22 mouse cellular contexts compared by ENCODE assay signal in genomic region chr7:103811223-103811845, GRCm38 (mm10). TPM values are rescaled to one million over a fixed set of nuclear protein-coding genes. Genes with fewer than 3 reads are reported as not detected.
DNase-seq lines count a peak whose midpoint lies in the region; ATAC-seq and TF ChIP-seq lines count a peak whose summit lies in the region.
"Had no signal": no experiment of that assay in that cellular context is flagged by ENCODE, and none has a peak within 500 bp of the region (broad histone marks: within the 10 kb centered on the region; RNA-seq: fewer than 3 reads in every experiment).

No protein-coding gene starts in this region.

- H3K27me3 ChIP-seq in stomach, embryonic 14.5 days (ENCODE audit: control insufficient read depth, insufficient read depth, low read length) = no peaks in the 10 kb centered on the region
- H3K27me3 ChIP-seq in stomach, postnatal 0 days (ENCODE audit: control insufficient read depth, insufficient read depth, low read length) = no peaks in the 10 kb centered on the region
- no peaks in the 10 kb centered on the region for H3K27me3 ChIP-seq in erythroblast, embryonic 14.5 days (ENCODE audit: control insufficient read depth)
- H3K27me3 ChIP-seq in liver, embryonic 15.5 days = no peaks in the 10 kb centered on the region
- H3K27me3 ChIP-seq in thymus, adult 2 months (ENCODE audit: control insufficient read depth, insufficient read depth, low read length) = no peaks in the 10 kb centered on the region
- H3K27me3 ChIP-seq: hindbrain, embryonic 15.5 days; midbrain, embryonic 13.5 days had no signal

- no peak overlapping the region for H3K4me3 ChIP-seq in stomach, embryonic 14.5 days (ENCODE audit: low read depth, low read length)
- H3K4me3 ChIP-seq in stomach, postnatal 0 days (ENCODE audit: low read depth, low read length) = no peak overlapping the region
- peak overlapping the region; percentile 64 for H3K4me3 ChIP-seq in erythroblast, embryonic 14.5 days (replicated peaks)
- peak overlapping the region; percentile 50 for H3K4me3 ChIP-seq in liver, embryonic 15.5 days (replicated peaks)
- no peak overlapping the region for H3K4me3 ChIP-seq in thymus, adult 2 months (ENCODE audit: control insufficient read depth, insufficient read depth, low read length)
- H3K4me3 ChIP-seq: hindbrain, embryonic 15.5 days; midbrain, embryonic 13.5 days had no signal

- no peaks in the 10 kb centered on the region for H3K36me3 ChIP-seq in stomach, embryonic 14.5 days (ENCODE audit: control insufficient read depth, insufficient read depth, low read length)
- H3K36me3 ChIP-seq in stomach, postnatal 0 days (ENCODE audit: control insufficient read depth, insufficient read depth, low read length) = no peaks in the 10 kb centered on the region
- peaks cover 36% of the 10 kb centered on the region for H3K36me3 ChIP-seq in erythroblast, embryonic 14.5 days (ENCODE audit: control insufficient read depth)
- H3K36me3 ChIP-seq in liver, embryonic 15.5 days (replicated peaks) = no peaks in the 10 kb centered on the region
- no peaks in the 10 kb centered on the region for H3K36me3 ChIP-seq in thymus, adult 2 months (ENCODE audit: control insufficient read depth, insufficient read depth, low read length)
- H3K36me3 ChIP-seq: hindbrain, embryonic 15.5 days; midbrain, embryonic 13.5 days had no signal

- TF ChIP-seq CTCF in stomach, postnatal 0 days (IDR thresholded peaks at IDR 0.05; ENCODE audit: low read depth) = no peak
- TF ChIP-seq CTCF in thymus, adult 2 months (IDR thresholded peaks at IDR 0.05; ENCODE audit: borderline replicate concordance, control insufficient read depth, extremely low read depth, insufficient read depth, low read length, poor library complexity) = no peak

- no peaks in the 10 kb centered on the region for H3K9me3 ChIP-seq in stomach, embryonic 14.5 days (ENCODE audit: control insufficient read depth, low read depth, low read length)
- H3K9me3 ChIP-seq in stomach, postnatal 0 days (ENCODE audit: control insufficient read depth, low read length) = no peaks in the 10 kb centered on the region
- no peaks in the 10 kb centered on the region for H3K9me3 ChIP-seq in erythroblast, embryonic 14.5 days (ENCODE audit: control insufficient read depth, low read length)
- no peaks in the 10 kb centered on the region for H3K9me3 ChIP-seq in liver, embryonic 15.5 days (replicated peaks)
- H3K9me3 ChIP-seq: hindbrain, embryonic 15.5 days; midbrain, embryonic 13.5 days had no signal

- DNase-seq in stomach, postnatal 0 days (ENCODE audit: low spot score) = no peak
- no peak for DNase-seq in urinary bladder, postnatal 36 days (ENCODE audit: low spot score in 2 of 2)
- no peak for DNase-seq in kidney, adult 8-10 months
- no peak for DNase-seq in thymus, adult 2 months
- DNase-seq: adrenal gland, adult 2 months; cerebellum, adult 11-12 months; forebrain, postnatal 0 days; gastrocnemius, postnatal 10 days; kidney, adult 18-20 months; layer of hippocampus, postnatal 36 days; left cerebral cortex, postnatal 4 days; lung, embryonic 14.5 days; right cerebral cortex, postnatal 25 days had no signal

- WGBS in stomach, embryonic 14.5 days = 86% methylated on average over 1 of the region's 1 CpGs
- WGBS in stomach, postnatal 0 days = 95% methylated on average over 1 of the region's 1 CpGs
- 50% methylated on average over 1 of the region's 1 CpGs for WGBS in liver, embryonic 15.5 days (ENCODE audit: insufficient replicate concordance)
- WGBS in thymus, adult 2 months = 87% methylated on average over 1 of the region's 1 CpGs

- peak; percentile 33; the same call in 1 of the 2 replicates for ATAC-seq in stomach, embryonic 14.5 days (ENCODE audit: insufficient number of reproducible peaks, insufficient read depth, low FRiP score, low read depth)
- no peak for ATAC-seq in stomach, postnatal 0 days (ENCODE audit: low FRiP score, low TSS enrichment)
- ATAC-seq in liver, embryonic 15.5 days (ENCODE audit: insufficient read depth) = peak; percentile 50
- ATAC-seq: forebrain, postnatal 0 days; midbrain, embryonic 13.5 days had no signal

- H3K4me1 ChIP-seq in stomach, embryonic 14.5 days (ENCODE audit: control insufficient read depth, insufficient read depth, low read length) = no peaks in the 10 kb centered on the region
- H3K4me1 ChIP-seq in stomach, postnatal 0 days (replicated peaks; ENCODE audit: control insufficient read depth, insufficient read depth) = no peaks in the 10 kb centered on the region
- peaks cover 67% of the 10 kb centered on the region for H3K4me1 ChIP-seq in erythroblast, embryonic 14.5 days (ENCODE audit: control insufficient read depth)
- H3K4me1 ChIP-seq in liver, embryonic 15.5 days (replicated peaks) = peaks cover 32% of the 10 kb centered on the region
- H3K4me1 ChIP-seq in thymus, adult 2 months (replicated peaks; ENCODE audit: control insufficient read depth, insufficient read depth, low read length) = no peaks in the 10 kb centered on the region
- H3K4me1 ChIP-seq: hindbrain, embryonic 15.5 days; midbrain, embryonic 13.5 days had no signal

- H3K9ac ChIP-seq in stomach, embryonic 14.5 days (replicated peaks; ENCODE audit: low read depth, low read length) = no peak overlapping the region
- H3K9ac ChIP-seq in stomach, postnatal 0 days (ENCODE audit: low read length) = no peak overlapping the region
- peak overlapping the region; percentile 22 for H3K9ac ChIP-seq in liver, embryonic 15.5 days
- H3K9ac ChIP-seq: forebrain, postnatal 0 days; hindbrain, embryonic 15.5 days; lung, embryonic 14.5 days; midbrain, embryonic 13.5 days had no signal

- no peak overlapping the region for H3K4me2 ChIP-seq in stomach, embryonic 14.5 days (replicated peaks; ENCODE audit: low read depth, low read length)
- H3K4me2 ChIP-seq in stomach, postnatal 0 days (replicated peaks; ENCODE audit: low read depth) = no peak overlapping the region
- peak overlapping the region; percentile 48 for H3K4me2 ChIP-seq in liver, embryonic 15.5 days
- H3K4me2 ChIP-seq: hindbrain, embryonic 15.5 days; lung, embryonic 14.5 days; midbrain, embryonic 13.5 days had no signal

- TF ChIP-seq EP300 in stomach, postnatal 0 days (optimal IDR thresholded peaks at IDR 0.05) = no peak

- TF ChIP-seq POLR2A in thymus, adult 2 months (IDR thresholded peaks at IDR 0.05; ENCODE audit: control insufficient read depth, extremely low read depth, insufficient read depth, low read length, poor library complexity) = no peak

- H3K27ac ChIP-seq in stomach, embryonic 14.5 days (ENCODE audit: low read length) = no peak overlapping the region
- H3K27ac ChIP-seq in stomach, postnatal 0 days (replicated peaks) = no peak overlapping the region
- peak overlapping the region; percentile 98 for H3K27ac ChIP-seq in liver, embryonic 15.5 days (replicated peaks)
- no peak overlapping the region for H3K27ac ChIP-seq in thymus, adult 2 months (ENCODE audit: control insufficient read depth, insufficient read depth, low read length)
- H3K27ac ChIP-seq: hindbrain, embryonic 15.5 days; macrophage; midbrain, embryonic 13.5 days had no signal

RNA-seq across cellular contexts. Expression of gene Hbb-bt, which starts 2.5 kb away (rescaled TPM):
- 1,564 and 1,619 TPM in 2 replicates for polyA plus RNA-seq in stomach, embryonic 14.5 days (2014; fragmentation: Nextera tagmentation; extraction: Ambion mirVana)
- polyA plus RNA-seq in stomach, postnatal 0 days (2015; fragmentation: Nextera tagmentation; extraction: Ambion mirVana) = 137 and 177 TPM in 2 replicates
- polyA plus RNA-seq in erythroblast, embryonic 14.5 days (2012) = 22,007 and 54,805 TPM in 2 replicates
- 48,050 and 52,773 TPM in 2 replicates for polyA plus RNA-seq in liver, embryonic 15.5 days (2015; fragmentation: Nextera tagmentation; extraction: Ambion mirVana)
- polyA plus RNA-seq in thymus, adult 2 months (2012; rRNA removed) = 168 and 261 TPM in 2 replicates
- polyA plus RNA-seq: macrophage had no signal

RNA-seq across cellular contexts. Expression of gene Hbb-bs, which starts 16.6 kb away (rescaled TPM):
- 3,670 and 3,888 TPM in 2 replicates for polyA plus RNA-seq in stomach, embryonic 14.5 days (2014; fragmentation: Nextera tagmentation; extraction: Ambion mirVana)
- 597 and 747 TPM in 2 replicates for polyA plus RNA-seq in stomach, postnatal 0 days (2015; fragmentation: Nextera tagmentation; extraction: Ambion mirVana)
- 263,491 and 269,873 TPM in 2 replicates for polyA plus RNA-seq in erythroblast, embryonic 14.5 days (2012)
- polyA plus RNA-seq in liver, embryonic 15.5 days (2015; fragmentation: Nextera tagmentation; extraction: Ambion mirVana) = 116,188 and 122,775 TPM in 2 replicates
- polyA plus RNA-seq in thymus, adult 2 months (2012; rRNA removed) = 1,784 and 2,649 TPM in 2 replicates
- polyA plus RNA-seq: macrophage had no signal

RNA-seq across cellular contexts. Expression of gene Olfr67, which starts 19.7 kb away (rescaled TPM):
- not detected in 2 replicates for polyA plus RNA-seq in stomach, embryonic 14.5 days (2014; fragmentation: Nextera tagmentation; extraction: Ambion mirVana)
- not detected in 2 replicates for polyA plus RNA-seq in stomach, postnatal 0 days (2015; fragmentation: Nextera tagmentation; extraction: Ambion mirVana)
- not detected in 2 replicates for polyA plus RNA-seq in erythroblast, embryonic 14.5 days (2012)
- not detected in 2 replicates for polyA plus RNA-seq in liver, embryonic 15.5 days (2015; fragmentation: Nextera tagmentation; extraction: Ambion mirVana)
- polyA plus RNA-seq in thymus, adult 2 months (2012; rRNA removed) = not detected in 2 replicates
- polyA plus RNA-seq: adrenal gland, adult 2 months; embryonic facial prominence, embryonic 11.5 days; forebrain, postnatal 0 days; hindbrain, embryonic 15.5 days; lung, embryonic 14.5 days; macrophage; midbrain, embryonic 13.5 days; neural tube, embryonic 14.5 days; testis, adult 2 months had no signal

RNA-seq across cellular contexts. Expression of gene Hbb-bh2, which starts 29.0 kb away (rescaled TPM):
- not detected in 2 replicates for polyA plus RNA-seq in stomach, embryonic 14.5 days (2014; fragmentation: Nextera tagmentation; extraction: Ambion mirVana)
- not detected in 2 replicates for polyA plus RNA-seq in stomach, postnatal 0 days (2015; fragmentation: Nextera tagmentation; extraction: Ambion mirVana)
- 0.10 TPM in 1 of 2 replicates, not detected in the other for polyA plus RNA-seq in erythroblast, embryonic 14.5 days (2012)
- polyA plus RNA-seq in liver, embryonic 15.5 days (2015; fragmentation: Nextera tagmentation; extraction: Ambion mirVana) = not detected in 2 replicates
- not detected in 2 replicates for polyA plus RNA-seq in thymus, adult 2 months (2012; rRNA removed)
- polyA plus RNA-seq: adrenal gland, adult 2 months; embryonic facial prominence, embryonic 11.5 days; forebrain, postnatal 0 days; hindbrain, embryonic 15.5 days; lung, embryonic 14.5 days; macrophage; midbrain, embryonic 13.5 days; neural tube, embryonic 14.5 days; testis, adult 2 months had no signal

RNA-seq across cellular contexts. Expression of gene Hbb-bh1, which starts 31.6 kb away (rescaled TPM):
- 2.9 and 6.2 TPM in 2 replicates for polyA plus RNA-seq in stomach, embryonic 14.5 days (2014; fragmentation: Nextera tagmentation; extraction: Ambion mirVana)
- not detected in 2 replicates for polyA plus RNA-seq in stomach, postnatal 0 days (2015; fragmentation: Nextera tagmentation; extraction: Ambion mirVana)
- polyA plus RNA-seq in erythroblast, embryonic 14.5 days (2012) = 4.0 and 4.3 TPM in 2 replicates
- polyA plus RNA-seq in liver, embryonic 15.5 days (2015; fragmentation: Nextera tagmentation; extraction: Ambion mirVana) = 44.8 and 64.6 TPM in 2 replicates
- polyA plus RNA-seq in thymus, adult 2 months (2012; rRNA removed) = 0.66 and 0.77 TPM in 2 replicates
- polyA plus RNA-seq: adrenal gland, adult 2 months; forebrain, postnatal 0 days; macrophage; testis, adult 2 months had no signal

Comparison
In these comparisons a context has a peak if more than half of its experiments do, and no peak if none do; other contexts are left out.
1. H3K4me3 ChIP-seq: peak in erythroblast, embryonic 14.5 days (single experiment) and liver, embryonic 15.5 days (single experiment); none in stomach, embryonic 14.5 days (single experiment), stomach, postnatal 0 days (single experiment) and thymus, adult 2 months (single experiment).
2. RNA of gene Hbb-bt, which starts 2.5 kb away (polyA plus RNA-seq): 22,007 to 54,805 TPM in erythroblast, embryonic 14.5 days and 48,050 to 52,773 TPM in liver, embryonic 15.5 days; 1,564 to 1,619 TPM in stomach, embryonic 14.5 days, 168 to 261 TPM in thymus, adult 2 months and 137 to 177 TPM in stomach, postnatal 0 days; every median in the first group is over 10 times any median in the second.
3. RNA of gene Hbb-bs, which starts 16.6 kb away (polyA plus RNA-seq): 263,491 to 269,873 TPM in erythroblast, embryonic 14.5 days and 116,188 to 122,775 TPM in liver, embryonic 15.5 days; 3,670 to 3,888 TPM in stomach, embryonic 14.5 days, 1,784 to 2,649 TPM in thymus, adult 2 months and 597 to 747 TPM in stomach, postnatal 0 days; every median in the first group is over 10 times any median in the second.